Mouse (Mus musculus) limb, embryonic 13.5 days (tissue): ENCODE results near the gene Zscan4-ps1. TPM values are rescaled to one million over a fixed set of nuclear protein-coding genes. Genes with fewer than 3 reads are reported as not detected.
"Not testable (repeated sequence)": the region's sequence is repeated elsewhere in the genome, so short reads cannot be mapped to it uniquely, and the experiment has no call there.

Source experiments
- ATAC-seq: fragments of 200-750 bp; cut with Nextera tagmentation; 2 replicates; pipeline ENCODE4 v1.8.0; 2017; ENCODE audit warnings: low read depth, moderate number of reproducible peaks, moderate TSS enrichment; ENCODE audit not compliant: low FRiP score
- H3K27ac ChIP-seq: fragments of 300-500 bp; sonication (generic); 2 replicates; pipeline ENCODE4 v1.5.1; 2015; ENCODE audit warnings: inconsistent platforms, mild to moderate bottlenecking, moderate library complexity
- H3K27me3 ChIP-seq: fragments of 300-500 bp; sonication (generic); 2 replicates; pipeline ENCODE4 v1.6.1; 2015; ENCODE audit warnings: mild to moderate bottlenecking, inconsistent platforms
- H3K36me3 ChIP-seq: fragments of 300-500 bp; sonication (generic); 2 replicates; pipeline ENCODE4 v1.6.1; 2015; ENCODE audit warnings: inconsistent platforms, mild to moderate bottlenecking, moderate library complexity
- H3K4me1 ChIP-seq: fragments of 300-500 bp; sonication (generic); 2 replicates; pipeline ENCODE4 v1.6.1; 2015; ENCODE audit warnings: inconsistent platforms
- H3K4me2 ChIP-seq: fragments of 300-500 bp; sonication (generic); replicated peaks from 2 replicates; pipeline ENCODE4 v1.6.1; 2015; ENCODE audit warnings: inconsistent platforms, mild to moderate bottlenecking, moderate library complexity
- H3K4me3 ChIP-seq: fragments of 300-500 bp; sonication (generic); 2 replicates; pipeline ENCODE4 v1.5.1; 2015; ENCODE audit warnings: moderate library complexity, mild to moderate bottlenecking, inconsistent platforms
- H3K9ac ChIP-seq: fragments of 300-500 bp; sonication (generic); 2 replicates; pipeline ENCODE4 v1.6.1; 2015; ENCODE audit warnings: mild to moderate bottlenecking, inconsistent platforms
- H3K9me3 ChIP-seq: fragments of 300-500 bp; sonication (generic); 2 replicates; pipeline ENCODE4 v1.6.1; 2016; ENCODE audit warnings: inconsistent platforms
- WGBS: fragments of 180-500 bp; shearing (Covaris S2); methylation state at CpG from one replicate; pipeline ENCODE4 v1.1.7; 2015; 5-methylcytosine and 5-hydroxymethylcytosine counted together
- polyA plus RNA-seq: library from polyadenylated mRNA; unstranded; fragments of >200 nt; fragmentation: Nextera tagmentation; extraction: Ambion mirVana; gene quantifications from 2 replicates; pipeline ENCODE4 v1.2.1, GENCODE M21; 2015

Zscan4-ps1 gene
- not detected in 2 replicates for polyA plus RNA-seq

GRCm38 (mm10) chr7:11069591-11069990, at the start of gene Zscan4-ps1:
Gene Zscan4-ps1, minus strand, starts transcription at chr7:11069691.
- H3K4me1 ChIP-seq, H3K9ac ChIP-seq, H3K9me3 ChIP-seq, H3K4me3 ChIP-seq, ATAC-seq, H3K4me2 ChIP-seq, H3K27ac ChIP-seq, H3K36me3 ChIP-seq, H3K27me3 ChIP-seq: not testable (repeated sequence)
- 80% methylated on average over 2 of the region's 2 CpGs for WGBS

Other genes starting within 250 kb of the Zscan4-ps1 start
- gene Zscan4b, start 164.6 kb downstream of the Zscan4-ps1 start, polyA plus RNA-seq, result not detected in 2 replicates
- not detected in 2 replicates for gene Zscan4c, start 63.9 kb downstream of the Zscan4-ps1 start, polyA plus RNA-seq
- not detected in 2 replicates for gene Zscan4d, start 96.5 kb upstream of the Zscan4-ps1 start, polyA plus RNA-seq
- gene Zscan4e, start 241.0 kb upstream of the Zscan4-ps1 start, polyA plus RNA-seq, result not detected in 2 replicates